ENCODE assay signal across 26 mouse cellular contexts in the genomic region with DNA sequence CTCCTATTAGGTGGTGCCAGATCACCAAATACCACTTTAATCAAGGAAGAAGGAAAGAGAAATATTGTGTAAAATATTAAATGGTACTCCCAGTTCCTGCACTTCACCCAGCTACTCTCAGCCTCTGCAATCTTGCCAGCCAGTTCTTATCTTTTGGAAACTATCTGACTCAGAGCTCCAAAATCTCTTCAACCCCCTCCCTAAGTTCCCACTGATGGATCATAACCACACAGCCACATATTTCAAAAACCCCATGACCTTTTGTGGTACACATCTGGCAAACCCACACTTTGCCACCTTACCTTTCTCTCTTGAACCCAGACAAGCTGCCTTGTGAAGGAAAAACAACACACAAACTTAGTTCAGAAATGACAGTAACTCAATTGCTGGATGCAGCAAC.
DNase-seq lines count a peak whose midpoint lies in the region; TF ChIP-seq lines count a peak whose summit lies in the region.
"Had no signal": no experiment of that assay in that cellular context is flagged by ENCODE, and none has a peak within 500 bp of the region (broad histone marks: within the 10 kb centered on the region; RNA-seq: fewer than 3 reads in every experiment).

No protein-coding gene starts in this region.

- TF ChIP-seq CTCF in kidney, adult 2 months (conservative IDR thresholded peaks at IDR 0.05; ENCODE audit: insufficient read depth, insufficient read length, low read depth, low read length), result no peak

- no peak overlapping the region for H3K4me3 ChIP-seq in kidney, adult 2 months (ENCODE audit: insufficient read depth, low read depth, low read length)
- H3K4me3 ChIP-seq: embryonic facial prominence, embryonic 12.5 days; embryonic facial prominence, embryonic 15.5 days; gastrocnemius, adult 2 months; heart, embryonic 12.5 days; heart, embryonic 15.5 days; hindbrain, embryonic 10.5 days; hindbrain, embryonic 13.5 days; intestine, embryonic 15.5 days had no signal

- H3K27ac ChIP-seq in kidney, adult 2 months (ENCODE audit: insufficient read depth, low read depth, low read length), result no peak overlapping the region
- H3K27ac ChIP-seq: embryonic facial prominence, embryonic 12.5 days; embryonic facial prominence, embryonic 15.5 days; gastrocnemius, adult 2 months; heart, embryonic 15.5 days; hindbrain, embryonic 10.5 days; hindbrain, embryonic 13.5 days; intestine, embryonic 15.5 days had no signal

- H3K4me1 ChIP-seq in kidney, adult 2 months (ENCODE audit: control insufficient read depth, insufficient read depth, low read length), result no peaks in the 10 kb centered on the region
- H3K4me1 ChIP-seq: embryonic facial prominence, embryonic 12.5 days; embryonic facial prominence, embryonic 15.5 days; heart, embryonic 12.5 days; heart, embryonic 15.5 days; hindbrain, embryonic 10.5 days; hindbrain, embryonic 13.5 days; intestine, embryonic 15.5 days had no signal

- H3K36me3 ChIP-seq in kidney, adult 2 months (ENCODE audit: control insufficient read depth, insufficient read depth, low read length), result no peaks in the 10 kb centered on the region
- H3K36me3 ChIP-seq: embryonic facial prominence, embryonic 12.5 days; embryonic facial prominence, embryonic 15.5 days; G1E; heart, embryonic 12.5 days; heart, embryonic 15.5 days; hindbrain, embryonic 10.5 days; hindbrain, embryonic 13.5 days; intestine, embryonic 15.5 days had no signal

- TF ChIP-seq POLR2A in kidney, adult 2 months (IDR thresholded peaks at IDR 0.05; ENCODE audit: low read depth, low read length), result no peak

- peak; percentile 1 for DNase-seq in adrenal gland, adult 2 months
- no peak for DNase-seq in adrenal gland, postnatal 25 days
- peak; percentile 55 for DNase-seq in 416B (ENCODE audit: low read depth)
- DNase-seq in NIH3T3 (ENCODE audit: low read depth), result peak; percentile 66
- DNase-seq in natural killer cell, adult 2 months (ENCODE audit: low spot score in 2 of 2), result no peak
- no peak for DNase-seq in kidney, adult 2 months
- DNase-seq: adrenal gland, postnatal 14 days; cerebellum, adult 18-20 months; cerebellum, adult 9-10 months; cerebellum, postnatal 14 days; forebrain, postnatal 0 days; gastrocnemius, adult 2 months; gastrocnemius, postnatal 14 days; heart, adult 18-20 months; heart, postnatal 10 days; heart, postnatal 36 days; kidney, adult 11 months had no signal

- H3K27me3 ChIP-seq in kidney, adult 2 months (replicated peaks; ENCODE audit: control insufficient read depth, insufficient read depth, low read length), result no peaks in the 10 kb centered on the region
- H3K27me3 ChIP-seq: CH12.LX; embryonic facial prominence, embryonic 12.5 days; embryonic facial prominence, embryonic 15.5 days; heart, embryonic 12.5 days; heart, embryonic 15.5 days; hindbrain, embryonic 13.5 days; intestine, embryonic 15.5 days had no signal

Comparison
In these comparisons a context has a peak if more than half of its experiments do, and no peak if none do; other contexts are left out.
1. DNase-seq: peak in adrenal gland, adult 2 months (single experiment), 416B (single experiment) and NIH3T3 (single experiment); none in adrenal gland, postnatal 25 days (single experiment), natural killer cell, adult 2 months (0 of 2) and kidney, adult 2 months (single experiment).